Mouse (Mus musculus): ENCODE data around the gene Ptpn11.
"Not testable (repeated sequence)": the region's sequence is repeated elsewhere in the genome, so short reads cannot be mapped to it uniquely, and the experiment has no call there.

The Ptpn11 gene

GRCm38 (mm10) chr5:121215380-121216125 lies 24.4 kb upstream of the Ptpn11 start:
- DNase-seq (ENCODE audit: low read depth, low spot score): peak; percentile 78

DNA sequence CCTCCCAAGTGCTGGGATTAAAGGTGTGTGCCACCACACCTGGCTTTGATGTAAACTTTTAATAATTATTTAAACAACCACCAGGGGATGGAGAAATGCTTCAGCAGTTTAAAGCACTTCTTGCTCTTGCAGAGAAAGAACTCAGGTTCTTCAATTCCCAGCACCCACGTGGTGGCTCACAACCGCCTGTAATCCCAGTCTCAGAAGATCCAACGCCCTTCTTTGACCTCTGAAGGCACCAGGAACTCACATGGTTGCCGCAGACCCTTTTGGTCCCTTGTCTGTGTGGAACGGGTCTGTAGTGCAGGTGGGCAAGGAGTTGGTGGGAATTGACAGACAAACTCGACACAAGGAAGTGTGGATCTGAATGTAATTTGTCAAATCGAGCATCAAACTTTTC lies 23.5 kb upstream of the Ptpn11 start:
- no peak for DNase-seq (ENCODE audit: low read depth, low spot score)

GRCm38 (mm10) chr5:121212108-121212507 lies 20.9 kb upstream of the Ptpn11 start:
- DNase-seq (ENCODE audit: low read depth, low spot score): peak; percentile 41

DNA sequence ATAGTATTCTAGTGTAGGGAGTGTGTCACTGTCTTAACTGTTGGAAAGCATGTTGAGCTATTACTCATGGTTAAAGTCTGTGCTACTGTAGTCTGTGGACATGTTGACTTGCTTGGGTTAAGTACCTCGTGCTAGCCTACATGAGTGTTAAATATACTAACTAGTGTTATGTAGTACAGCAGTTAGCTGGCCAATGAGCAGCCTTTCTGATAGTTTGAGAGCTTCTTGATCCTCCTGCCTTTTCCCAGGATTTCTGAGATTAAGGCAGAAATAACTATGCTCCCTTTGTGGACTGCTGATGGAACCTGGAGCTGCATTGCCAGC lies 19.4 kb upstream of the Ptpn11 start:
- DNase-seq (ENCODE audit: low read depth, low spot score): no peak

DNA sequence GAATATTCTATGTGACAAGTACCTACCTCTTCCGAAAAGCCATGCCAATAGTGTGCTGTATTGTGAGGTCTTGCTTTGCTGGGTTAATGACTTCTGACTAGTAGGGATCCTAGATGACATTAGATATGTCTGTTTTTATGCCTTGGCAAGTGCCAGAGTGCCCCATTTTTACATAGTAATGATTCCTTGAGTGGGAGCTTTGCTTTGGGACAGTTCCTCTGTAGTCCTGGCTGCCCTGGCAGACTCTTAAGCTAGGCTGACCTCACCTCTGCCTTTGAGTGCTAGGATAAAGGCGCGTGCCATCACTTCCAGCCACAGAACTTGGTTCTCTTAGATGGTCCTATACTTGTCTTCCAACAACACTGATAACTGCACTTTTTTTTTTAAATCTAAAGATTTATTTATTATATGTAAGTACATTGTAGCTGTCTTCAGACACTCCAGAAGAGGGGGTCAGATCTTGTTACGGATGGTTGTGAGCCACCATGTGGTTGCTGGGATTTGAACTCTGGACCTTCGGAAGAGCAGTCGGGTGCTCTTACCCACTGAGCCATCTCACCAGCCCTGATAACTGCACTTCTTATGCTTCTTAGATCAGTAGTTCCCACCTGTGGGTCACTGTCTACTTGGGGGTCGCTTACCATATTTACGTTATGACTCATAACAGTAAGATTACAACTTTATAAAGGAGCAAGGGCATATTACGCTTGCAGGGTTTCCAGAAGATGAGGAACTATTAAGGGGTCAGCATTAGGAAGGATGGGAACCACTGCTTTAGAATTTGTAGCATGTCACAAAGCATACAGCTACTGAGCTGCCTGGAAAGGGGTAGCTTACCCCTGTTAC lies 18.8 kb upstream of the Ptpn11 start:
- DNase-seq (ENCODE audit: low read depth, low spot score): peak; percentile 36

- no peak for DNase-seq (ENCODE audit: low read depth, low spot score)
Measured at GRCm38 (mm10) chr5:121206984-121207383, 15.8 kb upstream of the Ptpn11 start.

GRCm38 (mm10) chr5:121206540-121206939 lies 15.3 kb upstream of the Ptpn11 start:
- DNase-seq (ENCODE audit: low read depth, low spot score): no peak

- not testable (repeated sequence) for DNase-seq (ENCODE audit: low read depth, low spot score)
Measured at GRCm38 (mm10) chr5:121205537-121206130, 14.4 kb upstream of the Ptpn11 start.

GRCm38 (mm10) chr5:121204132-121205089 lies 13.2 kb upstream of the Ptpn11 start, which contains the start of gene Rpl6:
Gene Rpl6 (plus strand): TSS chr5:121204481.
- peak; percentile 95 for DNase-seq (ENCODE audit: low read depth, low spot score)

DNA sequence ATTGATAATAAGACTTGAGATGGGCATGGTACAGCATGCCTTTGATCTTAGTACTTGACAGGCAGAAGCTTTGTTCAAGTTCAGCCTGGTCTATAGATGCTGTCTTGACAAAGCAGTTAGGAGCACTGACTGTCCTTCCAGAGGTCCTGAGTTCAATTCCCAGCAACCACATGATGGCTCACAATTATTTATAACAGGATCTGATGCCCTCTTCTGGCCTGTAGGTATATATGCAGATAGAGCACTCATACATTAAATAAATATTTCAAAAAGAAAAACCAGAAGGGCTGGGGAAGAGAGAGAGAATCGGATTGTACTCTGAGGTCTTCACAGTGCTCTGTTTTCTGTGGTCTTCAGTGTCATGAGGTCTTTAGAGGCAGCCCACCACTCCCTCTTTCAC lies 11.3 kb upstream of the Ptpn11 start:
- peak; percentile 30 for DNase-seq (ENCODE audit: low read depth, low spot score)

DNA sequence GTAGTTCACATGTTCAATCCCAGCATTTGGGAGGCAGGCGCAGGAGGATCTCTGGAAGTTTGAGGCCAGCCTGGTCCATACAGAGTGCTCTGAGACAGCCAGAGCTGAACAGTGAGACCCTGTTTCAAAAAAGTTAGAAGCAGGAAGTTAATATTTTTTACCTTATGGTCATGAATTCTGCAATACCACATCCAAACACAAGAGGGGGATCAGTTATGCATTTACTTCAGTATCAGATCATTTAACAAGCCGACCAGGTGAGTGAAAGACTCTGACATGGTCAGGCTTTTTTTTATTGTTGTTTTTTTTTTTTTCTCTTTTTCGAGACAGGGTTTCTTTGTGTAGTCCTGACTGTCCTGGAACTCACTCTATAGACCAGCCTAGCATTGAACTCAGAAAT lies 10.5 kb upstream of the Ptpn11 start:
- DNase-seq (ENCODE audit: low read depth, low spot score): peak; percentile 79

DNA sequence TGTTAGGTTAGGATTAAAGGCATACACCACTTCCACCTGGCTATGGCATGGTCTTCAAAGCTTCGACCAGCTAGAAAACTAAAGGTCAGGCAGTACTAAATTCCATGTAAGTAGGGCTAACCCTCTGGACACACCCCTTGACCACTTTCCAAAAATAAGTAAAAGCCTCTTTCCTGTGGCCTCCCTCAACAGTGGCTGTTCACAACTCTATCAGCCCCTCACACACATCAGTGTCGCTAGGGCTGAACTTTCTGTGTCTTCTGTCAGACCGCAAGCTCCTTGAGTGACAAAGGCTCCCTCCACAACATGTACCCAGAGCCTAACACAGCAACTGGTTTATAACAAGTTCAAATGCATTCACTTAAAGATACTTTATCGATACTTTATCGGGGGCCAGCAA lies 7.2 kb upstream of the Ptpn11 start:
- DNase-seq (ENCODE audit: low read depth, low spot score): no peak

DNA sequence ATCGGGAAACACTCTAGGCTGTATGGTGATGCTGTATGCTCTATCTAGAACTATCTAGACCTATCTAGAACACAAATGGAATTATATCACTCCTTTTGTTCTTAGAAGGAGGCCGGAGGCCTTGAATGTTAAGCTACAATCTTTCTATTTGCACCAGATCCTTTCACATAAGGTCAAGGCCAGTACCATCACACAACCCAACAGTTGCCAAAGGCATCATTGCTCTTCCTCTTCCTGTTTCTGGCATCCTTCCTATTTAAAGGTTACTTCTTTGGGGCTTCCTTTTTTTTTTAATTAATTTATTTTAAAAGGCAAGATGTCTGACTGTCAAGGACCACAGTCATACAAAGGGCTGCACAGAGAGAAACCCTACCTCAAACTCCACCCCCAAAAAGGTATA lies 6.1 kb upstream of the Ptpn11 start:
- DNase-seq (ENCODE audit: low read depth, low spot score): no peak

DNA sequence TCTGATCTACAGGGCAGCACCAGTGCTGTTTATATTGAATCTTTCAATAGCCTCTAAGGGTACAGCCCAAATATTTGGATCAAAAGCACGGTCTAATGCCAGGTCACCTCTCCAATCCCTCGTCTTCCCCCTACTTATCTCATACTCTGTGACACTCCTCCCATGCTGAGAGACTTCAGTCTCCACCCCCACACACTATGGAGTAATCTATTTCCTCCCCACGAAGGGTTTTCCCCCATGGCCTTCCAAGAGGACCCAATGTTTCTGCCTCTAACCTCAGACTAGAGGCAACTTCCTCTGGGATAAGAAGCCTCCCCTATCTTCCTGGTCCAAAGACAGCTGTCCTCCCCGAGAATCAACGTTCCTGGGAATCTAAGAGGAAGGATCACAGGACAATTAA lies 5.6 kb upstream of the Ptpn11 start:
- DNase-seq (ENCODE audit: low read depth, low spot score): no peak

DNA sequence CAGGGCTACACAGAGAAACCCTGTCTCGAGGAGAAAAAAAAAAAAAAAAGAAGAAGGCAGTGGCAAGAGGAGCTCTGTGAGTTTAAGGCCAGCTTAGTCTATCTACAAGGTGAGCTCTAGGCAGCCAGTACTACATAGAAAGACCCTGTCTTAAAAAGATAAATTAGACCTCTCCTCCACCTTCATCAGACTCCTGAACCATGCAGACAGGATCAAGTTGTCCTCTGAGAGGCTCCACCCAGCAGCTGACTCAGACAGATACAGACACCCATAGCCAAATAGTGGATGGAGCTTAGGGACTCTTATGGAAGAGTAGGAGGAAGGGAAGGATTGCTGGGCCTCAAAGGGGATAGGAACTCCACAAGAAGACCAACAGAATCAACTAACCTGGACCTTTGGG lies 3.0 kb upstream of the Ptpn11 start:
- DNase-seq (ENCODE audit: low read depth, low spot score): no peak

DNA sequence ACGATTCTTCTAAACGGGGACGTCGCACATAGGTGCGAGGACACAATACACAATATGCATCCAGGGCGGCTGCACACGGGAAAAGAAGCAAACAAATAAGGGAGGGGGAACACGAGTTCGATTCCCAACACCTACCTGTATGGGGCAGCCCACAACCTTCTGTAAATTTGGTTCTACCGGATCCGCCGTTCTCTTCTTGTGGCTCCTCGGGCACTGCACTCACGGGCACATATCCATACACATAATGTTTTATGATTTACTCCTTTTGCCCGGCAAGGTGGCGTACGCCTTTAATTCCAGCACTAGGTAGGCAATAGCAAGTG lies 348 bp upstream of the Ptpn11 start:
- DNase-seq (ENCODE audit: low read depth, low spot score): no peak

GRCm38 (mm10) chr5:121190210-121190835 lies 874 bp downstream of the Ptpn11 start:
- peak; percentile 54 for DNase-seq (ENCODE audit: low read depth, low spot score)

- peak; percentile 49 for DNase-seq (ENCODE audit: low read depth, low spot score)
Measured at GRCm38 (mm10) chr5:121189182-121189581, 2.0 kb downstream of the Ptpn11 start.

- DNase-seq (ENCODE audit: low read depth, low spot score): no peak
Measured at GRCm38 (mm10) chr5:121188265-121188664, 2.9 kb downstream of the Ptpn11 start.

DNA sequence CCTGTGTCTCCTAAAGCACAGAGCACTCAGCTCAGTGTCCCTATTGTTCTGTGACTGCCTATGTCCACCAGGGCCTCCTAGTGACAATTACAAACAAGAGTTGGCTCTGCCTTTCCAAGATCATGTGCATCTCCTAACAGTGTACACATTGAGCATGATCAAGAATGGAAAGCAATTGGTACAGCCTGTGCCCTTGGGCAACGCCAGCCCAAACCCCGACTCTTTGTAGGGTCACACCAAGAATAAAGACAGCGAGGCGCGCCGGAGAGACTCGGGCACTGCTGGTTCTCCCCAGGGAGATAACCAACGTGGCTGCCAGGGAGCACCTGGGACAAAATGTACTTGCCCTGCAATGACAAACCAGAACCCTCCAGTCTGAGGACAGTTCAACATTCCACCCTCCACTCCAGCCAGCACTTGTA lies 3.6 kb downstream of the Ptpn11 start:
- no peak for DNase-seq (ENCODE audit: low read depth, low spot score)

GRCm38 (mm10) chr5:121184945-121185551 lies 6.1 kb downstream of the Ptpn11 start:
- DNase-seq (ENCODE audit: low read depth, low spot score): no peak

Measured in R1 (cell line).